Mouse (Mus musculus) liver, postnatal 0 days (tissue): ENCODE data around the gene C2cd2. TPM values are rescaled to one million over a fixed set of nuclear protein-coding genes. Genes with fewer than 3 reads are reported as not detected.

Experiments
- ATAC-seq: fragments of 200-750 bp; cut with Nextera tagmentation; 2 replicates; pipeline ENCODE4 v1.8.0; 2017; ENCODE audit warnings: mild to moderate bottlenecking, moderate library complexity
- DNase-seq: peaks from one replicate; pipeline ENCODE4 v3.0.0-alpha.2; 2016
- H3K27ac ChIP-seq: fragments of 300-500 bp; sonication (generic); 2 replicates; pipeline ENCODE4 v1.5.1; 2014; ENCODE audit warnings: antibody characterized with exemption, moderate library complexity, mild to moderate bottlenecking, low read depth
- H3K27me3 ChIP-seq: fragments of 300-500 bp; sonication (generic); 2 replicates; pipeline ENCODE4 v1.6.1; 2014; ENCODE audit warnings: low read length, control low read depth, mixed read lengths; ENCODE audit not compliant: insufficient read depth
- H3K36me3 ChIP-seq: fragments of 300-500 bp; sonication (generic); replicated peaks from 2 replicates; pipeline ENCODE4 v1.6.1; 2014; ENCODE audit warnings: mild to moderate bottlenecking, control low read depth, low read length, moderate library complexity, mixed read lengths; ENCODE audit not compliant: insufficient read depth
- H3K4me1 ChIP-seq: fragments of 300-500 bp; sonication (generic); 2 replicates; pipeline ENCODE4 v1.6.1; 2014; ENCODE audit warnings: antibody characterized with exemption, mild to moderate bottlenecking, control low read depth; ENCODE audit not compliant: insufficient read depth
- H3K4me2 ChIP-seq: fragments of 300-500 bp; sonication (generic); 2 replicates; pipeline ENCODE4 v1.6.1; 2014; ENCODE audit warnings: low read depth, mild to moderate bottlenecking, low read length, moderate library complexity, mixed read lengths
- H3K4me3 ChIP-seq: fragments of 300-500 bp; sonication (generic); 2 replicates; pipeline ENCODE4 v1.5.1; 2014; ENCODE audit warnings: low read depth, low read length
- H3K9ac ChIP-seq: fragments of 300-500 bp; sonication (generic); replicated peaks from 2 replicates; pipeline ENCODE4 v1.6.1; 2014; ENCODE audit warnings: mild to moderate bottlenecking, moderate library complexity
- H3K9me3 ChIP-seq: fragments of 300-500 bp; sonication (generic); 2 replicates; pipeline ENCODE4 v1.6.1; 2016; ENCODE audit warnings: mild to moderate bottlenecking, control low read depth, low read length, mixed read lengths
- CTCF ChIP-seq: sonication (generic); IDR thresholded peaks from 2 replicates; pipeline ENCODE4 v1.5.1; 2016; ENCODE audit warnings: antibody characterized with exemption, low read depth
- EP300 ChIP-seq: IDR thresholded peaks from 2 replicates; pipeline ENCODE4 v1.6.1; 2016; ENCODE audit warnings: antibody characterized with exemption, low read depth, mild to moderate bottlenecking
- WGBS: fragments of 180-500 bp; shearing (Covaris S2); extraction: QIAGEN DNeasy Blood & Tissue Kit; methylation state at CpG from one replicate; pipeline ENCODE4 v1.1.7; 2014; ENCODE audit not compliant: insufficient replicate concordance; 5-methylcytosine and 5-hydroxymethylcytosine counted together
- polyA plus RNA-seq: library from polyadenylated mRNA; unstranded; fragments of >200 nt; fragmentation: Nextera tagmentation; extraction: Ambion mirVana; gene quantifications from 2 replicates; pipeline ENCODE4 v1.2.1, GENCODE M21; 2015

C2cd2 gene
- polyA plus RNA-seq, 1 experiment from 2014 or later, result 13.8 TPM

DNA sequence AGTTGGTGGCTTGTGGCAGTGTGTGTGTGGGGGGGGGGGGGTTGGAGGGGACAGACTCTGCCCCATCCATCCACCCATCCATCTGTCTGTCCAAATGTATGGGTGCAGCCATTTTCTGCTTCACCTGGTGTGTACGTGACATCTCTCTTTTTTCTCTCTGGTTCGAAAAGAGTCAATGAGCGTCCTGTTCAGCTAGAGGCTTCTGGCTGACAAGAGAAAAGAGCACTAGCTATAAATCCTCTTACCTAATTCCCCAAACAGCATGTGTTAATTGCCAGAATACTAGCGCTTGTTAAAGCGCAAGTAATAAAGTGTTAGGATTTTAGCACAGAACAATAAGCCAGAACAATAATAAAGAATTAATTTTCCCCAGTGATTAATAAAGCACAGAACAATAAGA is 22.2 kb upstream of the C2cd2 start:
- Histone ChIP-seq H3K4me3 (no peak overlapping the region), H3K36me3 (no peaks in the 10 kb centered on the region), H3K4me2 (no peak overlapping the region), H3K27me3 (no peaks in the 10 kb centered on the region), H3K9me3 (no peaks in the 10 kb centered on the region), H3K27ac (no peak overlapping the region), H3K4me1 (no peaks in the 10 kb centered on the region), H3K9ac (no peak overlapping the region)
- TF ChIP-seq CTCF (no peak), EP300 (no peak)
- no peak for ATAC-seq
- WGBS, result 81% methylated on average over 5 of the region's 5 CpGs
- no peak for DNase-seq

- H3K9ac ChIP-seq, result no peak overlapping the region
- H3K4me1 ChIP-seq, result no peaks in the 10 kb centered on the region
- H3K4me3 ChIP-seq, result no peak overlapping the region
- ATAC-seq, result no peak
- 76% methylated on average over 1 of the region's 1 CpGs for WGBS
- H3K36me3 ChIP-seq, result no peaks in the 10 kb centered on the region
- no peak overlapping the region for H3K27ac ChIP-seq
- H3K27me3 ChIP-seq, result no peaks in the 10 kb centered on the region
- TF ChIP-seq EP300 (no peak), CTCF (no peak)
- H3K9me3 ChIP-seq, result no peaks in the 10 kb centered on the region
- H3K4me2 ChIP-seq, result no peak overlapping the region
- no peak for DNase-seq
Observed at GRCm38 (mm10) chr16:97981362-97981761, 19.0 kb upstream of the C2cd2 start.

- no peaks in the 10 kb centered on the region for H3K36me3 ChIP-seq
- no peak overlapping the region for H3K4me3 ChIP-seq
- WGBS, result 73% methylated on average over 3 of the region's 3 CpGs
- no peak overlapping the region for H3K4me2 ChIP-seq
- no peaks in the 10 kb centered on the region for H3K4me1 ChIP-seq
- no peaks in the 10 kb centered on the region for H3K9me3 ChIP-seq
- ATAC-seq (no peak), DNase-seq (no peak)
- no peak overlapping the region for H3K27ac ChIP-seq
- no peaks in the 10 kb centered on the region for H3K27me3 ChIP-seq
- H3K9ac ChIP-seq, result no peak overlapping the region
- no peak for TF ChIP-seq EP300
- TF ChIP-seq CTCF, result no peak
Observed at GRCm38 (mm10) chr16:97977722-97978121, 15.3 kb upstream of the C2cd2 start.

DNA sequence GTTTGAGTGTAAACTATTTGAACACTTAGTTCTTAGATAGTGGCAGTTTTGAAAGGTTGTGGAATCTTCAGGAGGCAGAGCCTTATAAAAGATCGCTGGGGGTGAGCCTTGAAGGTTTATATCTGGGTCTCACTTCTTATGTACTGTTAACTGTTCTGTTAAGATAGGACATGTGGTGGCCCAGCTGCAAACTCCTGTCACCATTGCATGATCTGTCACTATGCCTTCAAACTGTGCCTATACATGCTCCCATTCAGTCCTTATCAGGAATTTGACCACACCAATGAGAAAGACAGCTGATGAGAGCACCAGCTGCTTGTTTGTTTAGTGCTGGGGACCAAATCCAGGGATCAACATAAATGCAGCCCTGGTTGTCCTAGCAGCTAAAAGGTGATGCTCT is 14.9 kb upstream of the C2cd2 start:
- peak; percentile 67; the same call in 1 of the 2 replicates for TF ChIP-seq EP300
- TF ChIP-seq CTCF, result no peak
- DNase-seq (no peak), ATAC-seq (peak; percentile 72)
- H3K9me3 ChIP-seq, result no peaks in the 10 kb centered on the region
- H3K9ac ChIP-seq, result no peak overlapping the region
- no peaks in the 10 kb centered on the region for H3K4me1 ChIP-seq
- 40% methylated on average over 1 of the region's 1 CpGs for WGBS
- no peak overlapping the region for H3K4me2 ChIP-seq
- no peaks in the 10 kb centered on the region for H3K36me3 ChIP-seq
- H3K27me3 ChIP-seq, result no peaks in the 10 kb centered on the region
- H3K27ac ChIP-seq, result no peak overlapping the region
- H3K4me3 ChIP-seq, result no peak overlapping the region

- Histone ChIP-seq H3K27ac (no peak overlapping the region), H3K9me3 (no peaks in the 10 kb centered on the region), H3K9ac (no peak overlapping the region), H3K4me2 (no peak overlapping the region), H3K4me3 (no peak overlapping the region), H3K4me1 (peaks cover 24% of the 10 kb centered on the region), H3K36me3 (no peaks in the 10 kb centered on the region), H3K27me3 (no peaks in the 10 kb centered on the region)
- 67% methylated on average over 3 of the region's 3 CpGs for WGBS
- ATAC-seq (no peak), DNase-seq (no peak)
- TF ChIP-seq CTCF, result no peak
- TF ChIP-seq EP300, result no peak
Observed at GRCm38 (mm10) chr16:97963956-97964540, 1.6 kb upstream of the C2cd2 start.

DNA sequence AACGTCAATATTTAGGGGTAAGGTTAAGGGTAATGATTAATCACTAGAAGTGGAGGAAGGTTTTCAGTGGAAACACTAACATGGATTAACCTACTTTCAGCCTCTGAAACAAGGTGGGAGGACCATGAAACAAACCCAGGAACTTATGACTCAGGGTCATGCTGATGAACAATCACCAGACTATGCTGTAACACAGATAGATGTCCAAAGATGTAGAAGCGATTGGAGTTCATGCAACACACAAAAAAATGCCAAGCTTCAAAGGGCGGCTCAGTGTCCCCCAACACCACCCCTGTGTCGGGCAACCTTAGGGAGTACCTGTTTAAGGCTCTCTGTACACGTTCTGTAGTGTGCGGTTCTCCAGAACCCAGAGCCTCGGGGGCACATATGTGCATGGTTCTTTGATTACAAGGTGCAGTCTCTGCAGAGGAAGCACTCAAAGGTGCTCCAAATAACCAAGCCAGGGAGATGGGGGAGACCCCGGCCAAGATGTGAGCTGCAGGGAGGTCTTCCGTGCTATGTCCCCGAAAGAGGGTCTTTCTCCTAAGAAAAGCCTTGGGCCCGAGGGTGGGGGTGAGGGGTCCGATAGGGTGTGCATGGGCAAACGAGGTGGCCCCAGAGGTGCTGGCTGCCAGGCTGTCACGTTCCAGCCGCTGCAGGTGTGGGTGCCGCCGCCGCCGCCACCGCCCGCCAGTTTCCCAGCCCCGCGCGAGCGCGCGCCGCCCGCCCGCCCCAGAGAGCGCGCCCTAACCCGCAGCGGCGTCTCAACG is 832 bp downstream of the C2cd2 start:
- TF ChIP-seq CTCF, result no peak
- peak; percentile 53; the same call in 1 of the 2 replicates for TF ChIP-seq EP300

More for the DNA sequence above, 832 bp downstream of the C2cd2 start:
- Histone ChIP-seq H3K4me3 (peak overlapping the region; percentile 77), H3K27me3 (no peaks in the 10 kb centered on the region), H3K4me1 (peaks cover 32% of the 10 kb centered on the region), H3K9ac (peak overlapping the region; percentile 83), H3K27ac (peak overlapping the region; percentile 95), H3K4me2 (peak overlapping the region; percentile 83), H3K36me3 (peaks cover 2% of the 10 kb centered on the region; the same call in 1 of the 2 replicates), H3K9me3 (no peaks in the 10 kb centered on the region)
- DNase-seq, result no peak
- WGBS, result 4% methylated on average over 30 of the region's 36 CpGs
- ATAC-seq, result peak; percentile 32
